Comparison of ENCODE assay signal across 34 mouse cellular contexts in the genomic region with DNA sequence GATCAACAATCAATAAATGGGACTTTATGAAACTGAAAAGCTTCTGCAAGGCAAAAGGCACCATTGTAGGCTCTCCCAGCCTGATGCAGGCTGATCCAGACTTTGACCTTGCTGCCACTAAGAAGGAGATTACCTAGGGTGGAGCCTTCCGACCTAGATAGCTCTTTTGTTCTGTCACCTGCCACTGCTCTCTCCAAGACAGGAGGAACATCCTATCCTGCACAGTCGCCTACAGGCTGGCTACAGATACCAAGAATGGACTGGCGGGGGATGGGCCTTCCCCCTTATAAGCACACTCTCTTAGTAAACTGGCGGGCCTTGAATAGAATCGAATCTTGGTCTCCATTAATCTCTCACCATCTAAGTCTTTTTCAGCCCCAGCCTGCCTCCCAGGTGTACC. TPM values are rescaled to one million over a fixed set of nuclear protein-coding genes. Genes with fewer than 3 reads are reported as not detected.
"Had no signal": no experiment of that assay in that cellular context is flagged by ENCODE, and none has a peak within 500 bp of the region (broad histone marks: within the 10 kb centered on the region; RNA-seq: fewer than 3 reads in every experiment).

No protein-coding gene starts in this region.

RNA-seq across cellular contexts. Expression of gene Olfr873, which starts 2.8 kb away (rescaled TPM):
- total RNA-seq: common myeloid progenitor, adult 5-6 weeks; forebrain, postnatal 0 days; gastrocnemius, adult 18-20 months; gastrocnemius, adult 2 months; gastrocnemius, adult 8-10 months; gastrocnemius, postnatal 10 days; gastrocnemius, postnatal 14 days; gastrocnemius, postnatal 25 days; gastrocnemius, postnatal 36 days; gastrocnemius, postnatal 4 days; granulocyte monocyte progenitor cell, adult 5-6 weeks; heart, adult 18-20 months; heart, adult 2 months; heart, adult 8-10 months had no signal
- polyA plus RNA-seq: cortical plate, adult 2 months; embryonic facial prominence, embryonic 10.5 days; embryonic facial prominence, embryonic 11.5 days; embryonic facial prominence, embryonic 12.5 days; embryonic facial prominence, embryonic 13.5 days; embryonic facial prominence, embryonic 14.5 days; erythroblast, embryonic 14.5 days; forebrain, embryonic 10.5 days; forebrain, embryonic 12.5 days; forebrain, embryonic 13.5 days; forebrain, embryonic 14.5 days; forebrain, embryonic 15.5 days; forebrain, embryonic 16.5 days; forebrain, postnatal 0 days; frontal cortex, adult 2 months; gonadal fat pad, adult 2 months; heart, adult 2 months; heart, embryonic 10.5 days; heart, embryonic 11.5 days; heart, embryonic 12.5 days had no signal

RNA-seq across cellular contexts. Expression of gene Olfr39, which starts 13.4 kb away (rescaled TPM):
- total RNA-seq: common myeloid progenitor, adult 5-6 weeks; forebrain, postnatal 0 days; gastrocnemius, adult 18-20 months; gastrocnemius, adult 2 months; gastrocnemius, adult 8-10 months; gastrocnemius, postnatal 10 days; gastrocnemius, postnatal 14 days; gastrocnemius, postnatal 25 days; gastrocnemius, postnatal 36 days; gastrocnemius, postnatal 4 days; granulocyte monocyte progenitor cell, adult 5-6 weeks; heart, adult 18-20 months; heart, adult 2 months; heart, adult 8-10 months had no signal
- polyA plus RNA-seq: cortical plate, adult 2 months; embryonic facial prominence, embryonic 10.5 days; embryonic facial prominence, embryonic 11.5 days; embryonic facial prominence, embryonic 12.5 days; embryonic facial prominence, embryonic 13.5 days; embryonic facial prominence, embryonic 14.5 days; erythroblast, embryonic 14.5 days; forebrain, embryonic 10.5 days; forebrain, embryonic 11.5 days; forebrain, embryonic 12.5 days; forebrain, embryonic 13.5 days; forebrain, embryonic 14.5 days; forebrain, embryonic 15.5 days; forebrain, embryonic 16.5 days; forebrain, postnatal 0 days; frontal cortex, adult 2 months; gonadal fat pad, adult 2 months; heart, adult 2 months; heart, embryonic 10.5 days; heart, embryonic 11.5 days; heart, embryonic 12.5 days had no signal

RNA-seq across cellular contexts. Expression of gene Olfr18, which starts 40.3 kb away (rescaled TPM):
- total RNA-seq: common myeloid progenitor, adult 5-6 weeks; gastrocnemius, adult 18-20 months; gastrocnemius, adult 2 months; gastrocnemius, adult 8-10 months; gastrocnemius, postnatal 10 days; gastrocnemius, postnatal 25 days; gastrocnemius, postnatal 36 days; granulocyte monocyte progenitor cell, adult 5-6 weeks; heart, adult 18-20 months; heart, adult 2 months had no signal
- polyA plus RNA-seq: embryonic facial prominence, embryonic 10.5 days; embryonic facial prominence, embryonic 12.5 days; embryonic facial prominence, embryonic 13.5 days; embryonic facial prominence, embryonic 14.5 days; embryonic facial prominence, embryonic 15.5 days; erythroblast, embryonic 14.5 days; forebrain, embryonic 10.5 days; forebrain, embryonic 11.5 days; forebrain, embryonic 12.5 days; forebrain, embryonic 13.5 days; forebrain, embryonic 14.5 days; forebrain, embryonic 15.5 days; forebrain, embryonic 16.5 days; forebrain, postnatal 0 days; gonadal fat pad, adult 2 months; heart, embryonic 10.5 days; heart, embryonic 11.5 days; heart, embryonic 12.5 days had no signal

RNA-seq across cellular contexts. Expression of gene Olfr872, which starts 58.6 kb away (rescaled TPM):
- total RNA-seq: common myeloid progenitor, adult 5-6 weeks; forebrain, postnatal 0 days; gastrocnemius, adult 18-20 months; gastrocnemius, adult 2 months; gastrocnemius, adult 8-10 months; gastrocnemius, postnatal 10 days; gastrocnemius, postnatal 14 days; gastrocnemius, postnatal 25 days; gastrocnemius, postnatal 36 days; gastrocnemius, postnatal 4 days; granulocyte monocyte progenitor cell, adult 5-6 weeks; heart, adult 18-20 months; heart, adult 2 months; heart, adult 8-10 months had no signal
- polyA plus RNA-seq: cortical plate, adult 2 months; embryonic facial prominence, embryonic 10.5 days; embryonic facial prominence, embryonic 11.5 days; embryonic facial prominence, embryonic 12.5 days; embryonic facial prominence, embryonic 13.5 days; embryonic facial prominence, embryonic 14.5 days; embryonic facial prominence, embryonic 15.5 days; erythroblast, embryonic 14.5 days; forebrain, embryonic 10.5 days; forebrain, embryonic 11.5 days; forebrain, embryonic 12.5 days; forebrain, embryonic 13.5 days; forebrain, embryonic 14.5 days; forebrain, embryonic 15.5 days; forebrain, embryonic 16.5 days; forebrain, postnatal 0 days; frontal cortex, adult 2 months; gonadal fat pad, adult 2 months; heart, adult 2 months; heart, embryonic 10.5 days; heart, embryonic 11.5 days; heart, embryonic 12.5 days had no signal
